17 mouse cellular contexts compared by ENCODE assay signal in the genomic region with DNA sequence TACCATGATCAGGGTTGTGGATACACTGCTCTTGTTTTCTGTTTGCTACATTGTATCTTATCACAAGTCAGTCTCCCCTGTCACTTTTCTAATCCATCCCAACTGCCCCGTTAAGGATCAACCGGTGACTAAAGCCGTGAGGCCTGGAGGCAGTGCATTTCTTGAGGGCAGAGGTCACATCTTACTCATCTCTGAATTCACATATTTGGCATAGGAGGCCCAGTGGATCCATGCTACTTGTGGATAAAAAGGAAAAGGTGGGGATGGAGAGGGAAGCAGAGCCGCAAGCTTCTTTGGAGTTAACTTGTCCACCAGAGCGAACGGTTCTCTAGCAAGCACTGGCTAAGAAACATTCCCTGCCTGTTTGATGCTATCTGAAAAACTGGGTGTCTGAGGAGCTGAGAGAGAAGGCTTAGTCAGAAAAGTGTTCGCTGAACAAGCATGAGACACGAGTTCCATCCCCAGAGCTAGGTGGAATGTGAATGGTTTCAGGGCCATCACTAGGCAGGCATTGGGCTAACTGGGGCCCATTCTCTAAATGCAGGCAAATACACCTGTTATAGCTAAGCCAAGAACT.
A peak's percentile ranks its signal among the peaks of the same experiment; 100 is the strongest.
DNase-seq lines count a peak whose midpoint lies in the region; ATAC-seq and TF ChIP-seq lines count a peak whose summit lies in the region.
"Had no signal": no experiment of that assay in that cellular context is flagged by ENCODE, and none has a peak within 500 bp of the region (broad histone marks: within the 10 kb centered on the region; RNA-seq: fewer than 3 reads in every experiment).

No protein-coding gene starts in this region.

- no peak overlapping the region for H3K4me2 ChIP-seq in forebrain, embryonic 15.5 days (replicated peaks)
- no peak overlapping the region for H3K4me2 ChIP-seq in kidney, embryonic 15.5 days
- H3K4me2 ChIP-seq in myocyte (ENCODE audit: low read depth), result peak overlapping the region; percentile 68
- H3K4me2 ChIP-seq: heart, embryonic 11.5 days; liver, embryonic 11.5 days; lung, embryonic 14.5 days; neural tube, embryonic 15.5 days had no signal

- H3K4me1 ChIP-seq in forebrain, embryonic 15.5 days, result peaks cover 41% of the 10 kb centered on the region
- peaks cover 43% of the 10 kb centered on the region for H3K4me1 ChIP-seq in forebrain, embryonic 10.5 days
- H3K4me1 ChIP-seq in kidney, embryonic 15.5 days, result peaks cover 73% of the 10 kb centered on the region

- no peaks in the 10 kb centered on the region for H3K36me3 ChIP-seq in forebrain, embryonic 15.5 days
- no peaks in the 10 kb centered on the region for H3K36me3 ChIP-seq in forebrain, embryonic 10.5 days (replicated peaks)
- H3K36me3 ChIP-seq in kidney, embryonic 15.5 days, result no peaks in the 10 kb centered on the region
- H3K36me3 ChIP-seq in myocyte (ENCODE audit: control insufficient read depth, insufficient read depth), result no peaks in the 10 kb centered on the region
- H3K36me3 ChIP-seq: hindbrain, embryonic 10.5 days; neural tube, embryonic 15.5 days had no signal

- no peaks in the 10 kb centered on the region for H3K79me2 ChIP-seq in myocyte (ENCODE audit: control insufficient read depth, insufficient read depth)

- H3K27ac ChIP-seq in forebrain, embryonic 15.5 days (replicated peaks), result 0 out of 2 replicates have a peak overlapping the region, but pooled peaks have one; percentile 39
- H3K27ac ChIP-seq in forebrain, embryonic 10.5 days, result no peak overlapping the region
- peak overlapping the region; percentile 73 for H3K27ac ChIP-seq in kidney, embryonic 15.5 days
- H3K27ac ChIP-seq: macrophage had no signal

- H3K4me3 ChIP-seq in forebrain, embryonic 15.5 days, result no peak overlapping the region
- H3K4me3 ChIP-seq in forebrain, embryonic 10.5 days, result no peak overlapping the region
- no peak overlapping the region for H3K4me3 ChIP-seq in kidney, embryonic 15.5 days (replicated peaks)
- no peak overlapping the region for H3K4me3 ChIP-seq in myocyte
- H3K4me3 ChIP-seq: hindbrain, embryonic 10.5 days; neural tube, embryonic 15.5 days had no signal

- TF ChIP-seq POLR2A in myocyte (IDR thresholded peaks at IDR 0.05; ENCODE audit: insufficient read length, low read depth), result no peak

- H3K9ac ChIP-seq in forebrain, embryonic 15.5 days (replicated peaks), result no peak overlapping the region
- H3K9ac ChIP-seq in kidney, embryonic 15.5 days, result no peak overlapping the region
- H3K9ac ChIP-seq: lung, embryonic 14.5 days; neural tube, embryonic 15.5 days had no signal

- H3K27me3 ChIP-seq in forebrain, embryonic 15.5 days, result no peaks in the 10 kb centered on the region
- no peaks in the 10 kb centered on the region for H3K27me3 ChIP-seq in forebrain, embryonic 10.5 days (ENCODE audit: poor library complexity, severe bottlenecking)
- H3K27me3 ChIP-seq in kidney, embryonic 15.5 days, result no peaks in the 10 kb centered on the region
- H3K27me3 ChIP-seq in myocyte (ENCODE audit: control insufficient read depth, insufficient read depth, insufficient read length), result no peaks in the 10 kb centered on the region
- H3K27me3 ChIP-seq: neural tube, embryonic 15.5 days had no signal

- H3ac ChIP-seq in myocyte (ENCODE audit: control insufficient read depth, insufficient read length), result no peak overlapping the region

- WGBS in forebrain, embryonic 15.5 days, result 80% methylated on average over 8 of the region's 8 CpGs
- 77% methylated on average over 8 of the region's 8 CpGs for WGBS in forebrain, embryonic 10.5 days
- 68% methylated on average over 8 of the region's 8 CpGs for WGBS in kidney, embryonic 15.5 days

- no peak for ATAC-seq in forebrain, embryonic 15.5 days (replicated peaks)
- ATAC-seq in kidney, embryonic 15.5 days (replicated peaks; ENCODE audit: low FRiP score), result no peak

- DNase-seq in forebrain, embryonic 10.5 days (ENCODE audit: extremely low spot score, low spot score), result no peak
- no peak for DNase-seq in kidney, postnatal 14 days
- peak; percentile 83 for DNase-seq in 3T3-L1 (ENCODE audit: low read depth, low spot score)
- DNase-seq in layer of hippocampus, postnatal 14 days (ENCODE audit: low spot score in 2 of 2), result no peak
- no peak for DNase-seq in urinary bladder, postnatal 25 days (ENCODE audit: low spot score)
- DNase-seq: B cell, adult 2 months; cerebellum, adult 11-12 months; lung, embryonic 14.5 days; thymus, postnatal 36 days had no signal

- no peaks in the 10 kb centered on the region for H3K9me3 ChIP-seq in forebrain, embryonic 15.5 days
- no peaks in the 10 kb centered on the region for H3K9me3 ChIP-seq in forebrain, embryonic 10.5 days
- no peaks in the 10 kb centered on the region for H3K9me3 ChIP-seq in kidney, embryonic 15.5 days (replicated peaks)
- H3K9me3 ChIP-seq: hindbrain, embryonic 10.5 days; neural tube, embryonic 15.5 days had no signal

TF ChIP-seq in myocyte, 11 proteins besides CTCF, POLR2A, EP300 and RAD21:
- TF ChIP-seq MYOD1 (IDR thresholded peaks at IDR 0.05; ENCODE audit: control insufficient read depth in 1 of 3, insufficient read length in 2 of 3, low read depth in 2 of 3), result peak in 1 of 3 experiments; percentile 2
- no peak for TF ChIP-seq USF1 (IDR thresholded peaks at IDR 0.05; ENCODE audit: low read depth)
- TF ChIP-seq MAX (IDR thresholded peaks at IDR 0.05; ENCODE audit: low read depth), result no peak
TF ChIP-seq in myocyte: peak in this region for 1.
